Mouse (Mus musculus): Measurements from ENCODE around the gene Acsf3. TPM values are rescaled to one million over a fixed set of nuclear protein-coding genes. Genes with fewer than 3 reads are reported as not detected.

Gene Acsf3
- polyA plus RNA-seq, 1 experiment from 2014 or later, result 10.8 TPM

GRCm38 (mm10) chr8:122817724-122818496 lies 42.6 kb downstream of the Acsf3 start:
- no peak overlapping the region for H3K27ac ChIP-seq
- H3K36me3 ChIP-seq, result peaks cover 14% of the 10 kb centered on the region
- no peak overlapping the region for H3K4me2 ChIP-seq
- ATAC-seq, result no peak
- H3K4me1 ChIP-seq, result no peaks in the 10 kb centered on the region
- no peak overlapping the region for H3K4me3 ChIP-seq
- H3K9me3 ChIP-seq (replicated peaks), result no peaks in the 10 kb centered on the region
- H3K9ac ChIP-seq, result no peak overlapping the region
- H3K27me3 ChIP-seq (replicated peaks), result peaks cover 36% of the 10 kb centered on the region
- WGBS (ENCODE audit: insufficient replicate concordance), result 63% methylated on average over 13 of the region's 13 CpGs

- WGBS (ENCODE audit: insufficient replicate concordance), result 73% methylated on average over 11 of the region's 11 CpGs
- Histone ChIP-seq H3K4me1 (peaks cover under 1% of the 10 kb centered on the region; the same call in 1 of the 2 replicates), H3K4me3 (no peak overlapping the region), H3K27me3 (replicated peaks) (peaks cover 29% of the 10 kb centered on the region), H3K9me3 (replicated peaks) (no peaks in the 10 kb centered on the region), H3K27ac (no peak overlapping the region), H3K9ac (no peak overlapping the region), H3K4me2 (no peak overlapping the region), H3K36me3 (peaks cover 4% of the 10 kb centered on the region; the same call in 1 of the 2 replicates)
- ATAC-seq, result no peak
These were observed 44.5 kb downstream of the Acsf3 start for GRCm38 (mm10) chr8:122819776-122820175.

GRCm38 (mm10) chr8:122824571-122824970 lies 49.3 kb downstream of the Acsf3 start:
- peaks cover 54% of the 10 kb centered on the region for H3K27me3 ChIP-seq (replicated peaks)
- H3K36me3 ChIP-seq, result no peaks in the 10 kb centered on the region
- no peak overlapping the region for H3K9ac ChIP-seq
- H3K4me2 ChIP-seq, result no peak overlapping the region
- ATAC-seq, result no peak
- peaks cover 15% of the 10 kb centered on the region; the same call in 1 of the 2 replicates for H3K4me1 ChIP-seq
- no peak overlapping the region for H3K27ac ChIP-seq
- no peaks in the 10 kb centered on the region for H3K9me3 ChIP-seq (replicated peaks)
- no peak overlapping the region for H3K4me3 ChIP-seq
- 47% methylated on average over 5 of the region's 5 CpGs for WGBS (ENCODE audit: insufficient replicate concordance)

GRCm38 (mm10) chr8:122824986-122825385 lies 49.7 kb downstream of the Acsf3 start:
- H3K36me3 ChIP-seq, result no peaks in the 10 kb centered on the region
- H3K4me1 ChIP-seq, result peaks cover 17% of the 10 kb centered on the region; the same call in 1 of the 2 replicates
- H3K4me3 ChIP-seq, result no peak overlapping the region
- H3K27ac ChIP-seq, result no peak overlapping the region
- no peak for ATAC-seq
- no peak overlapping the region for H3K9ac ChIP-seq
- 68% methylated on average over 9 of the region's 9 CpGs for WGBS (ENCODE audit: insufficient replicate concordance)
- peaks cover 54% of the 10 kb centered on the region for H3K27me3 ChIP-seq (replicated peaks)
- H3K4me2 ChIP-seq, result no peak overlapping the region
- H3K9me3 ChIP-seq (replicated peaks), result no peaks in the 10 kb centered on the region

GRCm38 (mm10) chr8:122825408-122825807 lies 50.1 kb downstream of the Acsf3 start:
- Histone ChIP-seq H3K9ac (no peak overlapping the region), H3K4me3 (no peak overlapping the region), H3K9me3 (replicated peaks) (no peaks in the 10 kb centered on the region), H3K36me3 (no peaks in the 10 kb centered on the region), H3K4me1 (peaks cover 20% of the 10 kb centered on the region; the same call in 1 of the 2 replicates), H3K27me3 (replicated peaks) (peaks cover 53% of the 10 kb centered on the region), H3K4me2 (no peak overlapping the region), H3K27ac (no peak overlapping the region)
- 49% methylated on average over 8 of the region's 8 CpGs for WGBS (ENCODE audit: insufficient replicate concordance)
- ATAC-seq, result no peak

- Histone ChIP-seq H3K4me3 (no peak overlapping the region), H3K4me2 (no peak overlapping the region), H3K9ac (no peak overlapping the region), H3K27me3 (replicated peaks) (peaks cover 65% of the 10 kb centered on the region), H3K4me1 (peaks cover 20% of the 10 kb centered on the region; the same call in 1 of the 2 replicates), H3K27ac (no peak overlapping the region), H3K9me3 (replicated peaks) (no peaks in the 10 kb centered on the region), H3K36me3 (no peaks in the 10 kb centered on the region)
- no peak for ATAC-seq
- WGBS (ENCODE audit: insufficient replicate concordance), result 64% methylated on average over 3 of the region's 3 CpGs
These were observed 54.1 kb downstream of the Acsf3 start for GRCm38 (mm10) chr8:122829396-122829795.

- peaks cover 65% of the 10 kb centered on the region for H3K27me3 ChIP-seq (replicated peaks)
- no peak overlapping the region for H3K27ac ChIP-seq
- H3K9ac ChIP-seq, result no peak overlapping the region
- no peak overlapping the region for H3K4me2 ChIP-seq
- H3K9me3 ChIP-seq (replicated peaks), result no peaks in the 10 kb centered on the region
- H3K4me3 ChIP-seq, result no peak overlapping the region
- H3K36me3 ChIP-seq, result no peaks in the 10 kb centered on the region
- peak; percentile 76 for ATAC-seq
- WGBS (ENCODE audit: insufficient replicate concordance), result 41% methylated on average over 8 of the region's 8 CpGs
- H3K4me1 ChIP-seq, result peaks cover 13% of the 10 kb centered on the region; the same call in 1 of the 2 replicates
These were observed 55.2 kb downstream of the Acsf3 start for GRCm38 (mm10) chr8:122830349-122831061.

GRCm38 (mm10) chr8:122834416-122834815 lies 59.1 kb downstream of the Acsf3 start:
- H3K27me3 ChIP-seq (replicated peaks), result peaks cover 28% of the 10 kb centered on the region
- H3K9me3 ChIP-seq (replicated peaks), result no peaks in the 10 kb centered on the region
- no peak overlapping the region for H3K27ac ChIP-seq
- 0 out of 2 replicates have a peak, but pooled peaks have one; percentile 8 for ATAC-seq
- 76% methylated on average over 8 of the region's 8 CpGs for WGBS (ENCODE audit: insufficient replicate concordance)
- H3K4me2 ChIP-seq, result no peak overlapping the region
- no peaks in the 10 kb centered on the region for H3K36me3 ChIP-seq
- peaks cover 5% of the 10 kb centered on the region; the same call in 1 of the 2 replicates for H3K4me1 ChIP-seq
- no peak overlapping the region for H3K4me3 ChIP-seq
- H3K9ac ChIP-seq, result no peak overlapping the region

GRCm38 (mm10) chr8:122834971-122835370 lies 59.7 kb downstream of the Acsf3 start:
- no peaks in the 10 kb centered on the region for H3K9me3 ChIP-seq (replicated peaks)
- peaks cover 4% of the 10 kb centered on the region; the same call in 1 of the 2 replicates for H3K4me1 ChIP-seq
- peak; percentile 45 for ATAC-seq
- H3K4me2 ChIP-seq, result no peak overlapping the region
- no peaks in the 10 kb centered on the region for H3K36me3 ChIP-seq
- H3K9ac ChIP-seq, result no peak overlapping the region
- peaks cover 32% of the 10 kb centered on the region for H3K27me3 ChIP-seq (replicated peaks)
- H3K27ac ChIP-seq, result no peak overlapping the region
- 17% methylated on average over 8 of the region's 8 CpGs for WGBS (ENCODE audit: insufficient replicate concordance)
- no peak overlapping the region for H3K4me3 ChIP-seq

- Histone ChIP-seq H3K36me3 (no peaks in the 10 kb centered on the region), H3K27me3 (replicated peaks) (peaks cover 42% of the 10 kb centered on the region), H3K4me2 (no peak overlapping the region), H3K27ac (no peak overlapping the region), H3K9ac (no peak overlapping the region), H3K4me1 (no peaks in the 10 kb centered on the region), H3K9me3 (replicated peaks) (no peaks in the 10 kb centered on the region), H3K4me3 (no peak overlapping the region)
- 71% methylated on average over 12 of the region's 12 CpGs for WGBS (ENCODE audit: insufficient replicate concordance)
- no peak for ATAC-seq
These were observed 60.9 kb downstream of the Acsf3 start for GRCm38 (mm10) chr8:122836199-122836598.

- Histone ChIP-seq H3K4me1 (no peaks in the 10 kb centered on the region), H3K4me3 (no peak overlapping the region), H3K36me3 (no peaks in the 10 kb centered on the region), H3K9me3 (replicated peaks) (no peaks in the 10 kb centered on the region), H3K4me2 (no peak overlapping the region), H3K9ac (no peak overlapping the region), H3K27me3 (replicated peaks) (peaks cover 41% of the 10 kb centered on the region), H3K27ac (no peak overlapping the region)
- ATAC-seq, result no peak
- 69% methylated on average over 13 of the region's 13 CpGs for WGBS (ENCODE audit: insufficient replicate concordance)
These were observed 61.4 kb downstream of the Acsf3 start for GRCm38 (mm10) chr8:122836696-122837095.

- Histone ChIP-seq H3K4me1 (peaks cover 8% of the 10 kb centered on the region), H3K4me3 (no peak overlapping the region), H3K27ac (no peak overlapping the region), H3K9me3 (replicated peaks) (no peaks in the 10 kb centered on the region), H3K36me3 (no peaks in the 10 kb centered on the region), H3K4me2 (no peak overlapping the region), H3K27me3 (replicated peaks) (peaks cover 85% of the 10 kb centered on the region), H3K9ac (no peak overlapping the region)
- ATAC-seq, result no peak
- WGBS (ENCODE audit: insufficient replicate concordance), result 33% methylated on average over 3 of the region's 3 CpGs
These were observed 68.9 kb downstream of the Acsf3 start for GRCm38 (mm10) chr8:122844161-122844560.
